Mouse (Mus musculus): Measurements from ENCODE around the gene Cldn7.
A peak's percentile ranks its signal among the peaks of the same experiment; 100 is the strongest.

Cldn7 gene

GRCm38 (mm10) chr11:69960616-69961015 lies 4.0 kb upstream of the Cldn7 start:
- DNase-seq: no peak

GRCm38 (mm10) chr11:69961841-69962240 lies 2.7 kb upstream of the Cldn7 start:
- no peak for DNase-seq

- DNase-seq: peak; percentile 91
Measured at GRCm38 (mm10) chr11:69965271-69966005, 859 bp downstream of the Cldn7 start.

- peak; percentile 63 for DNase-seq
Measured at GRCm38 (mm10) chr11:69966006-69966859, 1.7 kb downstream of the Cldn7 start.

GRCm38 (mm10) chr11:69966860-69967517 lies 2.4 kb downstream of the Cldn7 start:
- no peak for DNase-seq

- no peak for DNase-seq
Measured at GRCm38 (mm10) chr11:69968793-69969192, 4.2 kb downstream of the Cldn7 start.

- no peak for DNase-seq
Measured at GRCm38 (mm10) chr11:69970222-69970621, 5.6 kb downstream of the Cldn7 start.

- DNase-seq: no peak
Measured at GRCm38 (mm10) chr11:69970775-69971174, 6.2 kb downstream of the Cldn7 start.

- no peak for DNase-seq
Measured at GRCm38 (mm10) chr11:69974907-69975306, 10.3 kb downstream of the Cldn7 start.

GRCm38 (mm10) chr11:69976271-69976670 lies 11.7 kb downstream of the Cldn7 start:
- DNase-seq: no peak

- no peak for DNase-seq
Measured at GRCm38 (mm10) chr11:69979827-69980195, 15.2 kb downstream of the Cldn7 start.

GRCm38 (mm10) chr11:69980196-69981140 lies 15.9 kb downstream of the Cldn7 start:
- DNase-seq: peak; percentile 98

- no peak for DNase-seq
Measured at GRCm38 (mm10) chr11:69981141-69981762, 16.7 kb downstream of the Cldn7 start, which contains the start of gene Ctdnep1. Gene Ctdnep1 (plus strand): TSS chr11:69981156.

- no peak for DNase-seq
Measured at GRCm38 (mm10) chr11:69982225-69982624, 17.6 kb downstream of the Cldn7 start, which contains the start of gene Elp5. Gene Elp5 (minus strand): TSS chr11:69982517.

GRCm38 (mm10) chr11:69982877-69983276 lies 18.3 kb downstream of the Cldn7 start:
- no peak for DNase-seq

- DNase-seq: no peak
Measured at GRCm38 (mm10) chr11:69983377-69983776, 18.8 kb downstream of the Cldn7 start.

GRCm38 (mm10) chr11:69984431-69984830 lies 19.9 kb downstream of the Cldn7 start:
- no peak for DNase-seq

- DNase-seq: no peak
Measured at GRCm38 (mm10) chr11:69989949-69990348, 25.4 kb downstream of the Cldn7 start.

GRCm38 (mm10) chr11:69990850-69991691 lies 26.5 kb downstream of the Cldn7 start, which contains the start of gene Gabarap:
Gene Gabarap (plus strand): TSS chr11:69991143.
- peak; percentile 99 for DNase-seq

GRCm38 (mm10) chr11:69991711-69992110 lies 27.1 kb downstream of the Cldn7 start:
- DNase-seq: no peak

- DNase-seq: peak; percentile 24
Measured at GRCm38 (mm10) chr11:69992396-69992795, 27.8 kb downstream of the Cldn7 start.
